Mouse (Mus musculus) cerebellum, adult 18-20 months (tissue): ENCODE measurements at regions not wholly inside any gene's neighbourhood (a gene's known extent, or its start where the extent isn't known, plus 50 kb on each side); places are given as distances from the start of the nearest gene placed in this dataset.

Experiments
- DNase-seq, 2 experiments: peaks; one replicate each; pipeline ENCODE4 v3.0.0; 2021

DNA sequence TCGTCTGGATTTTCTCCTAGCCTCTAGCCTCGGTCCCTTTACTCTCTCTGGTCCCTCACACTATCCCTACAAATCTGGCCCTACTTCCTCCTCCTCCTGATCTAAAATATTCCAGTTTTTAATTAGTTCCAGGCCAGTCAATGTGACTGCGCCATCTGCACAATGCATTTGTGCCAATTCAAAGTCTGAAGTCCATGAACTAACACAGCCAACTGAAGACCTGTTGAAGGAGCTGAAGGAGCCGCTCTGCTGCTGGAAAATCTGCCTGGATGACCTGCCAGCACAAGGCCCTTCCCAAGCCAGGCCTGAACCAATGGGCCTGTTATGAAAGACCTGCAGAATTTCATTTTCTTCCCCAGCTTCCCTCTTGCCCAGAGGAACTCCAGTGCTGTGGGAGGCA lies 197.9 kb upstream of the Mctp2 start:
- peak; percentile 69 to 71 for DNase-seq

DNA sequence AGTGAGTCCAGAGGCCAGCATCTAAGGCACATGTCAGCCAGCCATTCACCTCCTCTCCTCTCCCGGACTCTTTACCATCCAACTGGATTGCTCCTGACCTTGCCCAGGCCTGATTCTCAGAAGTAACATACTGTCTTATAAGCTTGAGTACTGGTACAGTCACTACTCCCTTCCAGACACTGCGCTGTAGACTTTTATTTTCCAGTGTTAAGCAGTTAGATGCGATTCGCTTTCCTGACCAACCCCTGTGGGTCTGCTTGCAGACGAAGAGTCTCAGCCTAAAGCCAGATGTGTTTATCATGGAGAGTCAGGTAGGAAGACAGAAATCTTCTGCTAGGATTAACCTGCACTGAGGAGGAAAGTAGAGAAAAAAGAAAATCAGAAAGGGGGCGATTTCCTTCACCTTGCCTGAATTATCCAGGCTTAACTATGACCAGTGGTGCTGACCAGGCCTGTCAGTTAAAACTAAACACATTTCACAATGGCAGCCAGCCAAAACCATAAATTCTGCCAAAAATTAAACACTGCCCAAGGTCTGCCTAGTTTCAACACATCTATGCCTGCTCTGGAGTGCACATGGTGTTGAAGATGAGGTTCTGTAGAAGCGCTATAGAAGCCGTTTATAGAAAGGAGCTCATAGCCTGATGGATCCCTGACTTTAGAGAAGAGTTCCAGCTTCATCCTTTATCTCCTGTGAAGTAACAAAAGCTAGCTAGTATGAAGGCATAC lies 199.5 kb upstream of the Mctp2 start:
- DNase-seq = no peak

DNA sequence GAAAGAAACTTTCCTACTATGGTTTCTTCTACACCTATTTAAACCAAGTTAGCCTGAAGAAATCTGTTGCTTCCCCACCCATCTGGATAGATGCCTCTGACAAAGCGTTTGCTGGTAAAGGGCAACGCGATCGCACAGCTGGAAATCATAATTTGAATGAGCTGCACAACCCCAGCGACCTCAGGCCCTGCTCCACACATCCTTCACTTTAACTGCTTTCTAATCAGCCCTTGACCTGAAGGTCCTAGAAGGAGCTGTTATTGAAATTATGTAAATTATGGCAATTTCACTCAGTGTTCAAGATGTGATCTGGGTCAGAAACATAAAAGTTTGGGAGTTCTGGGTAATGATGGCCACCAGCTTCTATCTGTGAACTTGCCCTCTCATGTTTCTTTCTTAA lies 201.5 kb upstream of the Mctp2 start:
- no peak for DNase-seq

DNA sequence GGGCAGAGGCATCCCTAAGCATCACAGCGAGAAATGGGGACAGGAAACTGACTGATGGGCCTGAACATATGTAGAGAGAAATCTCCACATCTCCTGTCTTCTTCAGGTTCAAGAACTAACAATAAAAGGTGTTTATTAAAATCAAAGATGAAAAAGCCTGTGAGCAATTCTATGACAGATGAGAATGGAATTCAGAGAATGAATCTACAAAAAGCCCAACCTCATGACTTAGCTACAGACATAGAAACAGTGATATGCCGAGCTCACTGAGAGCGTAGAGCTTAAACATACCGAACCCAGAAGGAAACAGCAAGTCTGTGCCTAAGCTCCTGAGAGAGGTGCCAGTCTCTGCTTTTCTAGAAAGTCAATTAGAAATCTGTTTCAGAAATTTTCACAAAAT lies 203.7 kb upstream of the Mctp2 start:
- DNase-seq = no peak

DNA sequence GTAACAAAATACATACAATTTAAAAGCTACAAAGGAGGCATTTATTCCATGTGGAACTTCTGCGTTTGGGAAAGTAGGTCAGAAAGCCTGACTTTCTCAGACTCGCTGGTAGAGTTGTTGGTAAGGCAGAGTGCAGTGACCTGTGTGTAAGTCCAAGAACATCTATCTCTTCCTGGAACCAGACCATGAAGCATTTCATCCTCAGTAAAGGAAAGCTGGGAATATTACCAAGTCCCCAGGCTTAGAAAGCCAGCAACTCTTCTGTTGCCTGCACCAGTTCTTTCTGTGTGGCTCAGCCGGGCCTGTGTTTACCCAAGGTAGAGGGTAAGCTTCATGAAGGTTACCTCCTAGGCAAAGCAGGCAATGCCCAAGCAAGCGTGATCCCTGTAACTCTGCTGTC lies 207.0 kb upstream of the Mctp2 start:
- no peak for DNase-seq

DNA sequence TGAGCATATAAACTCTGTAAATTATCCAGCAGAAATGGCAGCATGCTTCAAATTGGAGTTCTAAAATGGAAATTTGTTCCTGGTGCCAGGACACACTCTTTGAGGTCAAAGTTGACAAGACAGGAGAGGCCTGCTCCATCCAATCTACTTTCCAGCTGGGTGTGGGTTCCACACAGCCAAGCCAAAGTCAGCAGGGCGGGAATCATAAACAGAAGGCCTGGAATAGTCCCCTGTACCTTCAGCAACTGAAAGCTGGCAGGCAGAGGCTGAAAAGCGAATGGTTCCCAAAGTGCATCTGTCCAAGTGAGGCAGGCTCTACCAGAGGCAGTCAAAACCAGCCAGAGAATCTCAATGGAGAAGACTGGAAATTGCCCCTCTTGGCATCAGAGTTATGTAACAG lies 208.4 kb upstream of the Mctp2 start:
- no peak for DNase-seq

DNA sequence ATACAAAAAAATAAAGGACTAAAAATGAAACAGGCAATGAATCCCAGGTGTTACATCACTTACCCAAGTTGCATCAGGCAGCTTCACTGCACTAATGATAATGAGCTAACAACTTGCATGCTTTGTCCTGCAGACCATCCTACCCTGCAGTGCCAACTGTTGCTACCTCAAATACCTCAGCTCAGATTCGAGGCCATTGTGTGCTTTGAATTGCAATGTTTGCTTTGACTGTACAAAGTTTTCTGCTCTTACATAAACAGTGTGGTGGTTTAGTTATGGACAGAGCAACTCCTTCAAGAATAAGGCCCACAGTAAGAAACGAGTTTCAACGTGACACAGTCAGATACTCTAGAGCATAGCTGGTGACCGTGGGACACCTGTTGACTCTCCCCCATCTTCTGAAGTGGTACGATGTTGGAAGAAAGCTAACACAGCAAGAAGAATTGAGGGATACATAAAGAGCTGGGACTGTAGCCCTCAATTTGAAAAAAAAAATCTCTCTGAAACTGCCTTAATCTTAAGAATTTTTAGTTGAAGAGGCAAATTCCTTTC lies 212.1 kb upstream of the Mctp2 start:
- DNase-seq = no peak

DNA sequence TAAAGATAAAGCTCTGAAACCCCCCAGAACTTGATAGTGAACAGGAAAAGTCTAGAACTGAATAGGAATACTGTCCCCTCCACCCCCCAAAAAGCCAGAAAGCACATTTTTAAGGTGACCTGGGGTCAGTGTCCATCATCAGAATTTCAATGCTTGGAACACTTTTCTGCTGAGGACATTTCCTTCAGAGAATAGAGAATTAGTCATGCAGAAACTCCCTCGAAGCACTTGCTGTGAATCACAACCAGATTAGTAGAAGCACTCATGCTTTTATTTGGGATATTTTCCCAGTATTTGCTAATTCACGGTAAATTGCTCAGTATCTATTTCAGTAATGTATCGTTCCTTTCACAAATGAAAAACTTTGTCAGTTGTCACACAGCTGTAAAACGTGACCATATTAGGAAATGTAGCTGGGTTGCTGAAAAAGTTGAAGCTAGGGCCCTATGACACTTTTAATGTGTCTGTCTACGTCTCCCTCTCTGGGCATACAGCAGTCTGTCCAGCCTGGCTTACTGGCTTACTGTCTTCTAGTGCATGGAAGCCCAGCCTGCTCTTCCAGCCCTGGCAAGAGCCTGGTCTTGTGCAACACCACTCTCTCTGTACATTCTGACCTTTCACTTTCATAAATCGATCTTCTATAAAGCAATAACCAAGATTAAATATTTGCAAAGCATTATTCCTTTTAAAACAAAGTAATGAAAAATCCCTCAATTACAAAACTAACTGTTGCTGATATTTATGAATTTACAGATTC lies 213.1 kb upstream of the Mctp2 start:
- DNase-seq = no peak

DNA sequence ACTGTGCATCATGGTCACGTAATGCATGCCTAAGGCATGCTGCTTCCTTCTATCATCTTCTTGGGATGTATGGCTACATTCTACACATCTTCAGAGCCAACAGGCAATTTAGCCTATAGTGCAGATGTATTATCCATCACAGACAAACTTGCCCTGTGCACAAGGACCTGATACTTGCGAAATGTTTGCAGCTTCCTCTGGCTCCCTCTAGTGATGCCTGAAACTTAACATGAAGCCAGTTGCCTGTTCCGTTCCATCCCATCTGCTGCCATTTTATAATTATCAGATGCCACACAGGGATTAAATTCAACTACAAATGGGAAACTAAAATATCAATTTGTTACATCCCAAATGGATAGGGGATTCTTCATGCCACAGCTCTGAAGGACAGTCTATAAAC lies 222.5 kb upstream of the Mctp2 start:
- DNase-seq = no peak

DNA sequence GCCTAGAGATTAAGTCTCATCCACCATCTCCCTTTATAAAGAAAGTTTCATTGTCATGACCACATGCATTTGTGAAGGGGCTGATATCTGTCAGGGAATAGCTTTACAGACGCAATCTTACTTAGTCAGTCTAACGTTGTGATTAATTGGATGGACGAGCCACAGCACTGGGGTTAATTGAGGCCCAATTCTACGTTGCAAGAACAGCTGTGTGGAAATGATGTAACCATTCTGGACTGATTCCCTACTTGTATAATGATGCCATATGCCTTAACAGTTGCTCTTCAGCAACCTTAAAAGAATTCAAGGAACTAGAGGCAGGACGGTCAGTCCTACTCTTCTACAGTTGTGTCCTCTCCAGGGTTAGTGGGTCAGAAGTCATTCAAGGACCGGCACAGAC lies 231.9 kb upstream of the Mctp2 start:
- DNase-seq = no peak

DNA sequence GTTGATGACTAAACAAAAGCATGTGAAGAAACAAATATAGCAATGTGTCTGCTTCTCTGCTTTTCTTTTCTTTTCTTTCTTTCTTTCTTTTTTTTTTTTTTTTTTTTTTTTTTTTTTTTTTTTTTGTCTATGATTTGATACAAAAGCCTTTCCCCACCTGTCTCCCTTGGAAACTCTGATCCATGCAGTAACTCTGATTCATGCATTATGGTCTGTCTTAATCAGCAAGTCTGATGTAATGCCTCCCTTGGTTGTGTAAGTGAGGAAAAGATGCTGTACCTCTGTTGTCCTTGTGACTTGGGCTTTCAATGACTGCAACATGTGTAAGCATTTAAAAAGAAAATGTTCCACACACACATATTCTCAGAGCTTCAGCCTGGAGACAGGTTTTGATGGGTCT lies 233.5 kb upstream of the Mctp2 start:
- no peak for DNase-seq

DNA sequence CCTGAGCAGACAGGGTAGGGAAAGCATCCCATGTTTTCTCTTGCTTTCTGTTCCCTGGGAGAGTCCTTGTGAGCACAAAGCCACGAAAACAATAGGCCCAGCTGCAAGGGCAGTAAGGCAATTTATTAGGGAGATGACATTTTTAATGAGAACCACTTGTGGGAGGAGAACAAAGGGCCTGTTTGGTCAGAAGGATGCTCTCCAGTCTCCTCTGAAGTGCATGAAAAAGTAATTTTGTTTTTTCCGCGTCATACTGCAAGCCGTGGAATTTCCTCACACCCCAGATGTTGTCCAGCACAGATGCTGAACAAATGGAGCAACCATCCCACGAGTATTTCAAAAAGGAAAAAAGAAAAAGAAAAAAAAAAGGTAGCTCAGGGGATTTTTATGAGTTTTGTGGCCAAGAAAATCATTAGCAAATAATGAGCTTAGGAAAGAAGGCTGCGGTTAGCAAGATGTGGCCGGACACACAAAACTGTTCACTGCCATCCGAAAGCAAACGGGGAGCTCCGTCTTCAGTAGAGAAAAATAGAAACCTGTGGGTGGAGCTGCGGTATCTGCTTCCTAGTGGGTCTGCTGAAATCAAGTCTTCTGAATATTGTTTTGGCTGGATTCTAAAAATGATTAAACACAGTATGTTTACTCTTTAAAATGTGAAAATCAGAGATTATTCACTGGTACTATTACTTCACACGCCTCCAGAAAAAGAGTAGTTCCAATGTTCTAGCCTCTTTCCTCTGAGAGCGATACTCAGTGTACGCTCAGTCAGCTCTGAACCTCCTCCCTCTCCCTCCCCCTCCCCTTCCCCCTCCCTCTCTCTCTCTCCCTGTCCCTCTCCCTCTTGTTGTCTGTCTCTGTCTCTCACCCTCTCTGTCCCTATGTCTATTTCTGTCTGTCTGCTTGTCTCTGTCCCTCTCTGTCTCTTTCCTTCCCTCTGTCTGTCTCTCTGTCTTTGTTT lies 235.4 kb upstream of the Mctp2 start:
- DNase-seq = no peak

DNA sequence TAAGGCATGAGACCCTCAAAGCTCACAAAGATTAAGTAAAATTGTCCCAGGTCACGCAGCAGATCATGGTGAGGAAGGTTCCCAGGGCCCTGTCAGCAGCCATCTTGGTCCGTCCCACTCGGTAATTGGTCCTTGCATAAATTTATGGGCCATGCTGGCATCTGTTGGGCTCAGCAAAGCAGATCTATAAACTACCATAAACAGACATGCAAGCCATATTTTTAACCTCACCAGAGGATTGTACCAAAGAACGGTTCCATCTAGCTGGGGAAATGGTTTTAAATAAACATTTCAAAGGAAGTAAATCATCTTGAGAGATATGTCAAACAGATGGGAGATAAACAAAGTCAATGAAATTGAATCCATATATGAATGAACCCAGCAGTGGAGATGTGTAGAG lies 237.1 kb upstream of the Mctp2 start:
- DNase-seq = no peak

DNA sequence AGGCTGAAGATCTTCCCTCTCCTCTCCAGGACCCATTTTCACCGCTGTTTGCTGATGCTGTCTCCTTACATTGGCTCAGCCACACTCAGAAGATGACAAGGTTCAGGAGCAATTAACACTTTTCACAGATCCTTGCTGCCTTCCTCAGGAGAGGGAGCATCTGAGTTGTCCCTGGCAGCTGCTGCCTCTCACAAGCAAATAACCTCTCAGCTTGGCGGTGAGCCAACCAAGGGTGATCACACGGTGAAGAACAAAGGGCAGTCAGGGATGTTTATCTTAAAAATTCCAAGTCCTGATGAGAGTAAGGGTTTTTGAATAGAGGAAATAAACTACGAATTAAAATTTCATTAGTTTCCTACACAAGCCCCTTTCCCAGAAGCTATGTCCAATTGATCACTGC lies 237.5 kb upstream of the Mctp2 start:
- DNase-seq = peak; percentile 14 to 25

DNA sequence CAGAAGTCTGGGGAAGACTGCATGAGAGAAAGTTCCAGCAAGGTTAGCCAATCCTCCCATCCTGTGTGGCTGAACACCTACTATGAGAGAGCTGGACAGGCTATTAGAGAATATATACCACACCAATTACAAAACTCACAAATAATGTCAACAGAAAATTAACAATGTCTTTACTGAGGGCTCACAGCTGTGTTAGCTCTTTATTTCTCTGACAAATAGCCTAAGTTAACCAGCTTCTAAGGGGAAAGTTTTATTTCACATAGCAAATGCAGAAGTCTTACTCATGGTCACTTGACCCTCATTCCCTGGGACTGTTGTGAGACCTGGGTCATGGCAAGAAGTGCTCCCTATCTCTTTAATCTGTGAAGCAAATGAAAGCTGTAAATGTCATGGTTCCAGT lies 261.0 kb upstream of the Mctp2 start:
- DNase-seq = no peak

DNA sequence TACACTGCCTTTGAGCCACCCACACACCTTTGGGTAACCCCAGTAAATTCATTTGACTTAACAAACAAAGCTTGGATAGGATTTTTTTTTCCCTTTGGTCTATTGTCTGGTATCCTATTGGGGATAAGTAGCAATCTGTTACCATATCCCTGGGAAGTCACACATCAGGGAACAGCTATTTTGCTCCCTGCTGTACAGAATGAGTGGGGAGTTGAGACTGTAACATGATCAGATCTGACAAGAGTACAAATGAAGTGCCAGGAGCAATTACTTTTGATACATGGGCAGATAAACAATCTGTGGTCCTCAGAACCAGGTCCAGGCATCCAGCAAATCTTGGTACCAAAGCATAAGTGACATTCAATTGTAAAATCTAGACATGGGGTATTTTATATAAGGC lies 262.8 kb upstream of the Mctp2 start:
- DNase-seq = no peak

DNA sequence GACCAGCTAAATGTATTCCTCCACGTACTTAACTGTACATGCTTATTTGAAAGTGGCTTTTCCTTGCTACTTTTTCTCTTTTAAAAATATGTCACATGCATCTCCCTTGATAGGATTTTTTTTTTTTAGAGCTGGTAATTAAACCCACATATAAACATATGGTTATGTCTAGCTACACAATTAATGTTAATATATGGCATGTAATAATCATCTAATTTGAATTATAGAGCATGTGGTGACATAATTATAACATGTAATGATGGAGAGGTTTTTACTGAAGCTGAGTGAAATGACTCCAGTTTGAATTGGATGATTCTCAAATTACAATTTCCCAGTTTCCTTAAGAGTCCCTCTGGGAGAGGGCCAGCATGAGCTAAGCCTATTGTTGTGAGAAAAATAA lies 267.9 kb upstream of the Mctp2 start:
- no peak for DNase-seq

DNA sequence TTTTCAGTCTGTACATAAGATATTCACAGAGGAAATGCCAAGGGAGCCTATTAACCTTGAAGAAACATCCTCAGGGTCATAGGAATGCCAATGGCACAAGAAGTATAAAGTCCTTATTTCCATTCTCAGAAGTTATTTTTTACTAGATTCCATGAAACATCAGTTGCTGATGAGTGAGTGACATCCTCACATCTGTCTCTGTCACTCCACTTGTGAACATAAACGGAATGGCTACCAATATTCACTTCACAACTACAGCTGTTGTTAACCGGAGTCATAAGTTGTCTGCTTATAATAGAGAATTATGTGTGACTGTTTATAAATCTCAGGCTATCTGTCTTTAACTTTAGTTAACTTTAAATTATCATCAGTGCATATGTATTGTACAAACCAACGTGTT lies 278.0 kb upstream of the Mctp2 start:
- DNase-seq = no peak

DNA sequence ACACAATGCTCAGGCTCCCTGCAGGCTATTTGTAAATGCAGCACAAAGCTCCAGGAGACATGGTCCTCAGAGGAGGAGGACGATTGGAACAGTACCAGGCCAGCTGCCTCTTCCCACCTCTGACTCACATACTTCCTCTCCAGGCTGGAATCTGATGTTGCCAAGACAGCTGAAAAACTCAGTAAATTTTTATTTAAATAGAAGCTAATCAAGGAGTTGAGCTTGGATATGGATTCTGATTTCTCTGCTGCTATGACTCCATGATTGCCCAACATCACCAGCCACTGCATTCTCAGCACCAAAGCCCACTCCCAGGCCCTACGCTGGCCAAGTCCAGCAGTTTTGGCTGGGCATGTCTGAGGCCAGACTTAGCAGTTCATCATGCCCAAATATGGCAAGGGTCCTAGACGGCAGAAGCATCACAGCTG lies 282.8 kb upstream of the Mctp2 start:
- no peak for DNase-seq

DNA sequence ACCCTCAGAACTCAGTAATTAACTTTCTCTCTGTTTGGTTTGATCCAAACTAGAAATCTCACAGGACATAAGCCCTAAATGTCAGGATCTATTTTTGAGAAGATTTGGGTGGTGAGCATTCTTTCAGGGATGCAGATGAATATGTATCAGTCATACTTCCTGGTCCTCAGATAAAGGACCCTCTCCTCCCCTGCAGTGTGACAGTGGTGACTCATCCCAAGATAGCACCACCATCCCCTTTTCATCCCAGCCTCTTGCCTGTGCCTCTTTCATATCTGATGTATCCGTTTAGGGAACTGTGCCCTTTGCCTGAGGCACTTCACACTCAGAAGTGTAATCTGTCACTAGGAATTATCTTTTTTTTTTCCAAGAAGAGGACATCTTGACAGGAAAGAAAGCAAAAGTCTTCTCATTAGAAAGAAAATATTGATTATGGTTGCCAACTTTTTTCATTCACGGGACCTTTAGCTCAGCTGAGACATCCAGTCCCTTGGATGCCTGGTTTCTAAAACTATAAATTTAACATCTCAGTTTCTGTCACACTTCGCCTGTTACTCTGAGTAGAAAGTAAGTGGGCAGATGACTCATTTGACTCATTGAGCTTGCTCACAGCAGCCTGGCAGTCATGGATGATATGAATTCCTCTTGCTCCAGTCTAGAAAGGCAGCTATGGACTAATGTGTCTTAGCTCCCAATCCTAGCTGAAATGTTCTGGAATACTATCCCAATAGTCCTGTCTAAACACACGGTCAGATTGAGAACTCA lies 284.1 kb upstream of the Mctp2 start:
- no peak for DNase-seq

DNA sequence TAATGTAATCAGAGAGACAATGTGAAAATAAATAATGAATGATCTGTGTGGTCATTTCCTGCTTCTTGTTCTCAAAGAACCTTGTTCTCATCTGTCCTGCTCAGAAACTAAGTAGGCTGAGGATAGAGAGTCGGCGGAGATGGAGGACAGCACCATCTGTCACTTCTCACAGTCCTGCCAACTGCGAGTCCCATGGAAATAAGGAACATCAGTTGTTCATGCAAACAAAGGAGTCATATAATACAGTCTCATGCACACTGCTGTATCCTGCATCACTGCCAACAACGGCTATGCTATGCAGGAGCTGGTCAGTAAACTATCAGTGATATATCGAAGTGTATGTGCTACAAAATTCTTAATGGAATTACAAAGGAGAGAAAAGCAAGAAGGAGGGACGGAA lies 285.7 kb upstream of the Mctp2 start:
- peak; percentile 68 to 71 for DNase-seq

DNA sequence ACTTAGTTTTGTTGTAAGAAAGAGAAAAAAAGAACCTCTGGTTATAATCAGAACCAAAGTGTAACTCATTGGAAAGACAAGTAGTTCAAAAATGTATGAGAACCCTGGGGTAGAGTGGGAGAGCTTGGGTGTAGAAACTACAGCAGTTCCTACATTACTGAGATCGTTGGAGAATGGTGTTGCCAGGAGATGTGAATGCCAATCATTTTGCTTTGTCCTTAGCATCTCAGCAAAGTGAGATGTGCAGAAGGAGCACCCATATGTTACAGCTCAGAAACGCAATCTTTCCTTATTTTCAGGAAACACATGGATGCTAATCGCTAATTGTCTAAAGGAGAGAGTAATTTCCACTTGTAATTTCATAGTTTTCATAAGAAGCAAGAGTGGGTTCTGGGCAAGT lies 286.2 kb upstream of the Mctp2 start:
- no peak for DNase-seq
